Mouse (Mus musculus) kidney, postnatal 4 days (tissue): ENCODE measurements around the gene Vopp1.
A peak's percentile ranks its signal among the peaks of the same experiment; 100 is the strongest.

Experiments used
- DNase-seq, 2 experiments: peaks; one replicate each; pipeline ENCODE4 v3.0.0; 2021; ENCODE audit warnings: mixed read lengths in 2 of 2

Vopp1 gene

DNA sequence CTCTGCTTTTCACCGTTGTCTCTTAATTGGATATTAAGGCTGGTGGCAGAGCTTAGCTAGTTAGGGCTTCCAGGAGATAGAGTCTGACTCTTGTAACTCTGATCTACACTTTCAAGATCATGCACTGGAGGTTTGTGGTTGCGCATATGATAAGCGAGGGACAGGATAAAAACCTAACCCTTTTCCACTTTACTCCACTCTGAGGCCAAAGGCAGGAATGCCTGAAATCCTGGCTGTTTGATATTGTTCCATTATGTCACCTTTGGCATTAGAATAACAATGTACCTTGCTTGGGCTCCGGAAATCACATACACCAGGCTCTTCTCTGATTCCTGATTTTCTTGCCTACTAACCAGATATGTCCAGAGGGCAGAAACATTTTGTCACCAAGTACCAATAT, 123.3 kb downstream of the Vopp1 start:
- DNase-seq = no peak

DNA sequence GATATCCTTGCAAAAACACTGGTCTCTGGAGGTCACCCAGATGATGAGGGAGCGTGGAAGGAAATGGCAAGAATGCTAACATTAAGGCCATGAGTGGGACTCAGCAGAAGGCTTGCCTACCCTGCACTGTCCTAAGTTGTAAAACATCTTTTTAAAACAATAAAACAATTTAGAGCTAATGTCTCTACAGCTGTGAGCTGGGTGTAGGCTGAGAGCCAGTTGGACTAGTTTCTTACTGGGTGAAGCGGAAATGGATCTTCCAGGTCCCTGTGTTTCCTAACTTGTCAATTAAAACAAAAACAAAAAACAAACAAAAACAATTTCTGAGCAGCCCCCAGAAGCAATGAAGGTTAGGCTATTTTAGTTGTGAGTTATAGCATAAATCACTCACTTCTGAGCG, 131.8 kb downstream of the Vopp1 start:
- no peak for DNase-seq

DNA sequence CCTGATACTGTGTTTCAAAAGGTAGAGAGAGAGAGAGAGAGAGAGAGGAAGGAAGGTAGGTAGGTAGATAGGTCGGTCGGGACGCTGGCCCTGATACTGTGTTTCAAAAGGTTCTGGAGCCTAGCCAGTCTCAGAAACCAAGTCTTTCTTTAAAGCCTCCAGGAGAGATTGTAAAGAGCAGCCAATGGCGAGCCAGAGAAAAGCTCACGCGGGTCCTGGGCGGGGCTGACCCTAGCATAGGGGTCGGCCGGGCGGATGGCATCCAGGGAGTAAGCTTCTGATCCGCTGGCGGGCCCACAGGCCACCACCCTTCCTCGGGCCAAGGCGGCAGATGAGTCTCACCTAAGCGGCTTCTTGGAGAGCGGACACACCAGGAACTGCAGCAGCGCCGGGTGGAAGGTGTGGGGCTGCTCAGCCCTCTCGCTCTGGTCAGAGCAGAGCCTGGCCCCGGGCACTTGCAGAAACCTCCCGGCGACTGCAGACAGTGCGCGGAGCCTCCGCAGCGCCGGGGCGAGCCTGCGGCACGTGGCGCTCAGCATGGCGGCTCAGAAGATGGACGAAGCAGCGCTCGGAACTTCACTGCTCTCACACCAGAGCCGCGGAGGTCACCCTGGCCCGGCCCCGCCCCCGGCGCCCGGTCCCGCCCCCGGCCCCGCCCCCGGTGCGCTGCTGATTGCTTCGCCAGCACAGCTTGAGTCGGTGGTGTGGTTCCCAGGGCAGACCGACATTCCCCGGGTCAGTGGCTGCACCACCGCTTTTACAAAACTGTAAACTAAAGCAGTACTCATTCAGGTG, 133.3 kb downstream of the Vopp1 start, which contains the start of gene Pyurf:
Gene Pyurf, minus strand, starts transcription at position 612 of the 795 bp plus-strand sequence.
- DNase-seq = peak; percentile 91 to 94

DNA sequence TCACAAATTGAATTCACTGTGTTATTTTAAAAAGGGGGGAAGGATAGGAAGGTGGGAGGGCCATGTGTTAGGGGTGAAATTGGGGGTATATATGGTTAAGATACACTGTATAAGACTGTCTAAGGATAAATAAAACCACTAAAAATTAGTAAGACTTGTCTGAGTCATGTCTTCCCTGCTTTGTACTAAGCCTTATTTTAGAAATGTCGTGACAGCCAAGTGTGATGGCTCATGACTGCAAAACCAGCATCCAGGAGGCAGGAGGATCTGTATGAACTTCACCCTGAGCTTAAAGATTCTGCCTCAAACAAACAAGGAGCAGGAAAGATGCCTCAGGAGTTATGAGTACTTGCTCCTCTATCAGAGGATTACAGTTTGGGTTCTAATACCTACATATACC, 140.8 kb downstream of the Vopp1 start:
- DNase-seq = no peak
